Mouse (Mus musculus): ENCODE measurements around the gene Ninj1.

Gene Ninj1

GRCm38 (mm10) chr13:49233792-49234572 is 46.7 kb downstream of the Ninj1 start:
- DNase-seq (ENCODE audit: low spot score): no peak

- no peak for DNase-seq (ENCODE audit: low spot score)
Measured at GRCm38 (mm10) chr13:49234711-49235110, 47.4 kb downstream of the Ninj1 start.

GRCm38 (mm10) chr13:49237617-49238016 is 50.3 kb downstream of the Ninj1 start:
- DNase-seq (ENCODE audit: low spot score): no peak

GRCm38 (mm10) chr13:49238737-49239136 is 51.5 kb downstream of the Ninj1 start:
- DNase-seq (ENCODE audit: low spot score): no peak

GRCm38 (mm10) chr13:49242321-49243065 is 55.2 kb downstream of the Ninj1 start:
- DNase-seq (ENCODE audit: low spot score): no peak

- no peak for DNase-seq (ENCODE audit: low spot score)
Measured at GRCm38 (mm10) chr13:49243492-49243891, 56.2 kb downstream of the Ninj1 start.

GRCm38 (mm10) chr13:49245251-49245650 is 58.0 kb downstream of the Ninj1 start:
- DNase-seq (ENCODE audit: low spot score): no peak
